Mouse (Mus musculus): ENCODE results near the gene Ago4.

The Ago4 gene

DNA sequence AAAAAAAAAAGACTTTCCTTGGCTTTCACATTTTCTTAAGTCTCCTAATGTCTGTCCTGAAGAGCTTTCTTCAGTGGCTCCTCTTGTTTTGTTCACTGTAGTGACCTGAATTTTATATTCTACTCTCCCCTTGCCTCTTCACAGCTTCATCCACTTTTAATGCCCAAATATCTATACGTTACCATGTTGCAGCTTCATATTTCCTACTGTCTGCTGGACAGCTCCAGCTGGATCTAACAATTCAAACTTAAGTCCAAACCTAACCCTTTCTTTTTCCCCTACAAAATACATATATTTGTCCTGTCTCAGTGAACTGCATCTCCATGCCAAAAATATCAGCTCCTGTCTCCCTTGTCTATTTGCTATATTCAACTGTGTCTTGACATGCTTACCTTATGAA lies 63.9 kb downstream of the Ago4 start:
- no peak for DNase-seq (ENCODE audit: low spot score in 2 of 2)

DNA sequence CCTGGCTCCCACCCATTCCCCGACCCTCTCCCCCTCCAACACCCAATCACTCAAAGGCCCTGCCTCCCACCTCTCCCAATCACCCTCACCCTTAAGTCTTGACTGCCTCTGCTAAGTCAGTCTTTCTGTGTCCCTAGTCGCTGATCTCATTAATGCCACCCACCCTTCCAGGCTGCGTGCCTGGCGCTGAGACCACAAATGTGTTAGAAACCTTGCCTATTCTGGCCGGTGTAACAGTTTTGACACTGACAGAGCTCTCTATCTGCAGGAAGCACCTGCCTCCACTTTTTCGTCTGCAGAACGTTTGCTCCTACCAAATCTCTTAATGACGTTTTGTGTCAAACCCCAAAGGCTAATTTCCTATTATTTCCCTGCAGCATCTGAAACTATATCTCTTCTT lies 64.3 kb downstream of the Ago4 start:
- DNase-seq (ENCODE audit: low spot score in 2 of 2): no peak

DNA sequence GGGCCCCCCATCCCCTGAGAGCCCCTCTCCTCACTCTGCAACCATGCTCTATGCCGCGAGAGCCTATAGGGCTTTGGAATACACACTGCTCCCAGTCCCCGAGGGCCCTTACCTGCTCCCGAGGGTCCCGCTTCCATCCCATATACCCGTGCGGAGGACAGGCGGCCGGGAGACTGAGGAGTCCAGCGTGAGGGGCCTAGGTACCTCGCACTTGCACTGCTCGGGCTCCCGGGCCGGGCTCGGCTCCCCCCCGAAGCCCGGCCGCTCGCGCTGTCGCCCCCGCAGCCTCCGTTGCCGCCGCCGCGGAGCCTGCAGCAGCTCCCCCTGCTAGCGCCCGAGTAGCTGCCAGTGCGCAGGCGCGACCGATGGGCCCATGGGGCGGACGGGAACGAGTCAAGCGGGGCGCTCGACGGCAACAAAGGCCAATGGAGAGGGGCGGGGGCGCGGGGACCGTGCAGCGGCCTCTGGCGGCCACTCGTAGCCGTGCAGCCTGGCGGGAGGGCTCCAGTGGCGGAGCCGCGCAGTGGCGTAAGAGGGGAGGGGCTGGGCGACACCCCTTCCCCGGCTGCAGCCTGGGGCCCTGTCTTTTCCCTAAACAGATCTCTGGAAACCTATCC lies 64.9 kb downstream of the Ago4 start, which contains the start of gene Ago1:
Gene Ago1 (minus strand): TSS at position 299 of the 617 bp plus-strand sequence.
- peak; percentile 96 to 98 for DNase-seq (ENCODE audit: low spot score in 2 of 2)

DNA sequence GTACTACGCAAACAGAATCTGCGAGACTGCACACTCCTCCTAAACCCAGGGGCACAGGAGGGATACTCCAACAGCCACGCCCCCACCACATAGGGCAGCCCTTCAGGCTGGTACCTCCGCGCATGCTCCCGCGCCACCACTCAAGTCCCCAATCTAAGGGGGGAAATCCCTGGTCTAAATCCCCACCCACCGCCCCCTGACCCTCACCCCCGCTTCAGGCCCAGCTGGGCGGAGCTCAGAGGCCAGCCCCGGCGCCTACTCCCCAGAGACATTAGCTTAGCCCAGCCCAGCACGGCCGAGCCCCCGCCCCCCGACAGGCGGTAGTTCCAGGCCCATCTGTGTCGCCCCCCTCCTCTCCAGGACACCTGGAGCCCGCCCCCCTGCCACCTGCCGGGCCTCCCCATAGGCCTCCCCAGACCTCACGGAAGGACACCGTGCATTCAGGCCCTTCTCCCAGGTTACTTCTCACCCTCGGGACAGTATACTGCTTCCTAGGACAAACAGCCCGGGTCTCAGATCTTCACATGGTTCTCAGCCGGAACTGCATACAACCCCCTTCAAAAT lies 65.5 kb downstream of the Ago4 start:
- peak; percentile 58 to 67 for DNase-seq (ENCODE audit: low spot score in 2 of 2)

DNA sequence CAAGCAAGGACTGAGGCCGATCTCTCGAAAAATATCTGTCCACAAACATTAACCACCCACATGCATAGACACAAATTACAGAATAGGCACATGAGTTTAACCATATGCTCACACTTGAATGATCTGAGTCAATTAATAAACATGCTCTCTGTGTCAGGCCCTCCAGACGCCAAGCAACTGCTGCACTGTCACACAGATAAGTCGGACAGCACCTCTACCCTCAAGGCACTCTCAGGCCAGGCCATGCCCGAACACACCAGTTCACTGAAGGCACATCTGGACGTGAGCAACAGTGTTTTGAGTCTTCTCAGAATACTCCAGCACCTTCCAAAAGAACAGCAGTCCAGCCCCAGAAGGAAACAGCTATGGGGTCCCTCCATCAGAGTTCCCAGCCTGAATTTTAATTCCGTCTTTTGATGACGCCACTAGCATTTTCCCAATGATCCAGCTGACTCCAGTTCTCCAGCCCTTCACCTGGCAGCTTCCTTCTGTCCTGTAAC lies 67.0 kb downstream of the Ago4 start:
- no peak for DNase-seq (ENCODE audit: low spot score in 2 of 2)

DNA sequence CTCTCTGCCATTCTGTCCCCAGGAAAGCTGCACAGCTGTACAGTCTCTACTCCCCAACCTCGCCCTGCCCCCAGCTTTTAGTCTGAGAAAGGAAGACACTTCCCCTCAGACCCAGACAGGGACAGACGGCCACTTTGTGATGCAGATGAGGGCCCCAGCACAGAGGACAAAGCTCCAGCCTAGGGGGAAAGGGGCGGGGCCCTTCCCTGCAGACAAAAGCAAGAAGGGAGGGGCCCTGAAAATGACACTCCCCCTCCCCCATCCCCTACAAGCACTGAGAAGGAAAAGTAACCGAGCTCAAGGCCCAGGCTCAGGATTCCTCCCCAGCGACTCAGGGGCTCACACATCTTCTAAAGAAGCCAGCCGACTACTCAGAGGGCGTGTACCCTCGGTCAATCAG lies 67.4 kb downstream of the Ago4 start:
- peak; percentile 15 to 16 for DNase-seq (ENCODE audit: low spot score in 2 of 2)

DNA sequence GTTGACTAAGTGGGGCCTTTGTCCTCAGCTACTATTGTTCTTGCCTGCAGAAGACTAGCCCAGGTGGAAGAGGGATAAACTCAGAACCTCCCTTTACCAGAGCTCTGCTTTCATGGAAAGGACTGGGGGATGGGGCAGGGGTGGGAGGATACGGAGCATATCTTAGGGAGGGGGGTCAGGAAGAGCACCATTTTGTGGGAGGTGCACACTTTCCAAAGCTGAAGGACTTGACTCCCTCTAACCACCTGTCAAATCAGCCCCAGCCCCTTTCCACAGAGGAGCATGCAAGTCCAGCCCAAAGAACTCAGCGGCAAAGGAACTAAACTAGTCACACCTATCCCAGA lies 68.4 kb downstream of the Ago4 start:
- no peak for DNase-seq (ENCODE audit: low spot score in 2 of 2)

DNA sequence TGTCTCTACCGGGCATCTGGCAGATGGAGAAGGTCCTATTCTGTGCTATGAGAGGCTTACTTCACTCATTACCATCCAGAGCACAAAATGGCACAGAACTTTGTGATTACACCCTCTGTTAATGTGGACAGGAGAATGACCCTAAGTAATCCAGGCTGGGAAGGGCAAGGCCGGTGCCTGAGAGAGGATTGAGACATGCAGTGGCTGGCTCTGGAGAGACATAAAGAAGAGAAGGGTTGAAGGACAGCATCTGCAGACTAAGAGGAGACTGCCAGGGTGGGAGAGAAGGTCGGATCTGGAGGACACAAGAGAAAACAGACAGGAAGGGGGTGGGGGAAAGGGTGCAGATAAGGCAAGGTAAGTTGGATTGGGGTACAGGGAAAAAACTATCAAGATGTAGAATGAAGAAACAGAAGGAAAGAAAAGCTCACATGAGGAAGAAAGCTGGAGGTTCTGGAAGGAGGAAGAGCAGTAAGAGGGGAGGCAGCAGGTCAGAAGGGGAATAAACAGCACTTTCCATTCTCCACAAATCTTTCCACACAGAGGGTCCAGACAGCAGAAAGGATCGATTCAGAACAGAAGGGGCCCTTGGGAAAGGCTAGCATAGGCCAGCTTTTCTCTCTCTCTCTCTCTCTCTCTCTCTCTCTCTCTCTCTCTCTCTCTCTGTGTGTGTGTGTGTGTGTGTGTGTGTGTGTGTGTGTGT lies 68.9 kb downstream of the Ago4 start:
- DNase-seq (ENCODE audit: low spot score in 2 of 2): no peak

DNA sequence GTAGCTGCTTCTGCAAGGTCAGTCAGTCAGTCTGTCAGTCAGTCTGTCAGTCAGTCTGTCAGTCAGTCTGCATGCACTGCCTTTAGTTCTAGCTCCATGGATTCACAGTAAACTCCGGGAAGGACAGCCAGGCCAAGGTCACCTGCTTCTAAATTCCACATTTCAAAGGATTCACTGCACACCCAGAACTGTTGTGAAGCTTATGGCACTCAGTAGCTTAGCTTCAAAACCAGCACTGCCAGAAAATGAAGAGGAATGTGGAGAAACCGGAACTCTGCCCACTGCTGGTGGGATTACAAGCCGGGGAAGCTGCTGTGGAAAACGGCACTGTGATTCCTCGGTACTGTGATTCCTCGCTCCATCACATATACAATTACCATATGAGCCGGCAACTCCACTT lies 77.8 kb downstream of the Ago4 start:
- no peak for DNase-seq (ENCODE audit: low spot score in 2 of 2)

DNA sequence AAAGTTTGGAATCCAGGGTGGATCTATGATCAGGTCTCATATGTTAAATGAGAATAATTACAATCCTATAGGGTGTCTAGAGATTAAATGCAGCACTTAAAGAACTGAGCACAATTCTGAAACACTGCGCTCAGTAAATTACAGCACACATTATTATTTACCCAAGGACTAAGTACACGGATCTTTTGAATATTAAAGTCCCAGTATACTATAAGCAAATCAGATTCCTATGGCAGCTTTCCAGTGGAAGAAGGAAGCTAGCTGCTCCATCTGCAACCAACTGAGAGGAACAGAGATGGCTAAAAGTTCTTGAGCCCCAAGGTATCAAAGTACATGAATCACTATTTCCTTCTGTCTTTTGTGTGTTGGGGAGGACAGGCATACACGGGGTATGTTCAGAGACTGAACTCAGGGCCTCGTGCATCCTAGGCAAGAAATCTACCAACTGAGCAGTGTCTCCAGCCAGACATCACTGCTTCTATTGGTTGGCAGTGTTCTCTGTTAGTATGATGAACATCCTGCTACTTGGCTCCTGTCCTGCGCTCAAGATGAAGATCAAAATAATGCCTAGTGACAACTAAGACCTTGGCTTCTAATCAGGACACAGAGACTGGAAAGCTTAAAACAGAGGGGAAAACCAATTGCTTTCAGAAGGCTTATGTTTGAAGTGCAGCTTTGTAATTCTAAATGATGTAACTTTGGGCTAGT lies 78.6 kb downstream of the Ago4 start:
- DNase-seq (ENCODE audit: low spot score in 2 of 2): no peak

DNA sequence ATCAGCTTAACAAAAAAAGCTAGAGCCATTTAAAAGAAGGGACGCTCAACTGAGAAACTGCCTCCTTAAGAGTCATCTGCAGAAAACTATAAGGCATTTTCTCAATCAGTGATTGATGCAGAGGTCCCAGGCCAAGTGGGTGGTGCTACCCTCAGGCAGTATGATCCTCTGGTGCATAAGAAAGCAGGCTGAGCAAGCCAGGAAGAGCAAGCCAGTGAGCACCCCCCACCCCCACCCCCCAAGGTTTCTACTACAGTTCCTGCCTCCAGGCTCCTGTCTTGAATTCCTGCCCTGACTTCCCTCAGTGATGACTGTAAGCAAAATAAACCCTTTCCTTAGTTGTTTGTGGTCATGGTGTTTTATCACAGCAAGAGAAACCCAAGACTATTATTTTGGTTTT lies 83.0 kb downstream of the Ago4 start:
- DNase-seq (ENCODE audit: low spot score in 2 of 2): no peak

DNA sequence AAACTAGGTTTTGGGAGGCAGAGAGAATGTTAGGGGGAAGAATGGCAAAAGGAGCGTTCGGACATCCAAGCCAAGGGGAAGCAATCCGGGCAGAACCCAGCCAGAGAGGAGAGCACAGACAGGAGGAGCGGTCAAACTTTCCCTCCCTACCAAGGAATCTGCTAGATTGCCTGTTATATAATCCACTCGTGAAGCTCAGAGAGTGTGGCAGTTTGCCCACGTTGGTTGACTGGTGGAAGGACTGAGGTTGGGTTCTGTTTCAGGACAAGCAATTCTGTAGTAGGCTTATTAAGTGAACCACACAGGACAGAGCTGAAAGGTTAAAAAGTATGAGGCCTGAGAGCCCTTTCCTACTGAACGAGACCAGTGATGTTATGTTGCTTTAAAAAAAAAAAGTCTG lies 86.1 kb downstream of the Ago4 start:
- no peak for DNase-seq (ENCODE audit: low spot score in 2 of 2)

DNA sequence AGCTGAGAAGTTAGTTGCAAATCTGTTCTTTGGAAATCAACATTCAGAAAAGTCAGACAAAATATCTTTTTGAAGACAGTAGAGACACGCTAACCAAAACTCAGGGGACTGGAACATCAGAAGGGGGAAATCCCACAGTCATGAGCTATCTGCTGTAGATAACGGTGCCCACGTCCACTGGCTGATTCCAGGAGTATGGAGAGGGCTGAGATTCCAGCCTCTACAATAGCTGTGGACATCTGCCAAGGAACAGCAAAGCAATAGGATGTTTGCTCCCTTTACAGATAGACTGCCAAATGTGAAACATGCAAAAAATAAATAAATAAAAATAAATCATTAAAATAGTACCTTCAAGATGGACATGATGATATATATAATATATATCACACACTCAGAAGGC lies 88.7 kb downstream of the Ago4 start:
- DNase-seq (ENCODE audit: low spot score in 2 of 2): no peak

All from thymus, postnatal 10 days (tissue).